Mouse (Mus musculus): ENCODE data around the gene Slc7a6. TPM values are rescaled to one million over a fixed set of nuclear protein-coding genes. Genes with fewer than 3 reads are reported as not detected.
"Not testable (repeated sequence)": the region's sequence is repeated elsewhere in the genome, so short reads cannot be mapped to it uniquely, and the experiment has no call there.

The Slc7a6 gene
- total RNA-seq, 1 experiment from 2014 or later = 30.3 TPM

GRCm38 (mm10) chr8:106185628-106186270 is 17.1 kb downstream of the Slc7a6 start:
- peak; percentile 44 for DNase-seq

- DNase-seq = no peak
Measured at GRCm38 (mm10) chr8:106186394-106186793, 17.7 kb downstream of the Slc7a6 start.

- DNase-seq = no peak
Measured at GRCm38 (mm10) chr8:106189162-106189561, 20.5 kb downstream of the Slc7a6 start.

GRCm38 (mm10) chr8:106191639-106192038 is 23.0 kb downstream of the Slc7a6 start:
- no peak for DNase-seq

- DNase-seq = peak; percentile 17
Measured at GRCm38 (mm10) chr8:106193162-106193561, 24.5 kb downstream of the Slc7a6 start.

GRCm38 (mm10) chr8:106194062-106194461 is 25.4 kb downstream of the Slc7a6 start:
- no peak for DNase-seq

GRCm38 (mm10) chr8:106198741-106199140 is 30.1 kb downstream of the Slc7a6 start:
- DNase-seq = peak; percentile 72

GRCm38 (mm10) chr8:106199596-106199995 is 30.9 kb downstream of the Slc7a6 start:
- not testable (repeated sequence) for DNase-seq

- DNase-seq = peak; percentile 29
Measured at GRCm38 (mm10) chr8:106210035-106210731, 41.5 kb downstream of the Slc7a6 start.

- DNase-seq = peak; percentile 98
Measured at GRCm38 (mm10) chr8:106210821-106211345, 42.2 kb downstream of the Slc7a6 start, which contains the start of the genes Slc7a6os and Prmt7. Slc7a6os (minus strand) TSS chr8:106210935. Prmt7 (plus strand) TSS chr8:106210936.

GRCm38 (mm10) chr8:106211421-106211820 is 42.8 kb downstream of the Slc7a6 start:
- DNase-seq = no peak

- no peak for DNase-seq
Measured at GRCm38 (mm10) chr8:106213959-106214358, 45.3 kb downstream of the Slc7a6 start.

- no peak for DNase-seq
Measured at GRCm38 (mm10) chr8:106219620-106220019, 51.0 kb downstream of the Slc7a6 start.

GRCm38 (mm10) chr8:106226589-106226988 is 57.9 kb downstream of the Slc7a6 start:
- DNase-seq = peak; percentile 64

- no peak for DNase-seq
Measured at GRCm38 (mm10) chr8:106231536-106231935, 62.9 kb downstream of the Slc7a6 start.

- peak; percentile 28 for DNase-seq
Measured at GRCm38 (mm10) chr8:106232751-106233150, 64.1 kb downstream of the Slc7a6 start.

GRCm38 (mm10) chr8:106234567-106235261 is 66.1 kb downstream of the Slc7a6 start:
- DNase-seq = no peak

GRCm38 (mm10) chr8:106237106-106237505 is 68.4 kb downstream of the Slc7a6 start:
- DNase-seq = no peak

Data from adrenal gland, postnatal 14 days (tissue).